Mouse (Mus musculus): ENCODE data around the gene Hspb1. TPM values are rescaled to one million over a fixed set of nuclear protein-coding genes. Genes with fewer than 3 reads are reported as not detected.

The Hspb1 gene
- total RNA-seq (2021) = 10 to 100 TPM in 1 of 2 experiments, 1 to 10 TPM in 1; 7.1 to 10.5 TPM
- long read RNA-seq, experiment 1, partial matches to known transcripts = 0 of 2 reads
- long read RNA-seq, experiment 1, other reads (novel, unspliced or antisense) = 0 of 2 reads
- long read RNA-seq, experiment 2, transcript Hspb1-201 (3 exons, 903 nt) = major isoform, 5 of 5 reads
- long read RNA-seq, experiment 2, partial matches to known transcripts = 0 of 5 reads
- long read RNA-seq, experiment 2, other reads (novel, unspliced or antisense) = 0 of 5 reads

DNA sequence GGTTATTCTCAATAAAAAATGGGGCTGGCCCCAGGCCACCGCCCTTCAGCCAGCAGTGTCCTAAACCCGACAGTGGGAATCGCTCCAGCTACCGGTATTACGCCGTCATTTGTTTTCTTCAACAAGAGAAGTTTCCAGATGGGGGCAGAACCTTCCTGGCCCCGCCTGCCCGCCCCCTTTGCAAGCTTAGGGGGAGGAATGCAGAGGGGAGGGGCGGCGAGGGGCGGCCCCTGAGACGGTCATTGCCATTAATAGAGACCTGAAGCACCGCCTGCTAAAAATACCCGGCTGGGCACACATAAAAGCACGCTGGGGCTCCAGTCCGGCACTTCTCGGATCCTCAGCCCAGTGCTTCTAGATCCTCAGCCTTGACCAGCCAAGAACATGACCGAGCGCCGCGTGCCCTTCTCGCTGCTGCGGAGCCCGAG is at the start of gene Hspb1:
TSS of gene Hspb1 (plus strand) at position 245 of the 428 bp plus-strand sequence.
- no peak for DNase-seq (ENCODE audit: low spot score in 2 of 2)

DNA sequence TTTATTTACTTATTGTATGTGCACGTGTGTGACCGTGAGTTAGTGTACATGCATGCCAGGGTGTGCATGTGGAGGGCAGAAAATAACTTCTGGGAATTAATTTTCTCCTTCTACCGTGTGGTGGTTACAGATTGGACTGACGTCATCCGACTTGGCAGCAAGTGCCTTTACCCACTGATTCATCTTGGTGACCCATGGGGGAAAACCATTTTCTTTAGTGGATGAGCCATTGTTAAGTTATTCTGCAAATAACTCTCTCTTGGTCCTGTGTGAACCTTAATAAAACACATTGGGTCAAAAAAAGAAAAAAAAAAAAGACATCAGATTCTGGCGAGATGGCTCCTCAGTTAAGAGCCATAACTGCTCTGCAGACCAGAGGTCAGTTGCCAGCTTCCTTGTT is 46.1 kb upstream of the Hspb1 start:
- DNase-seq (ENCODE audit: low spot score in 2 of 2) = no peak

DNA sequence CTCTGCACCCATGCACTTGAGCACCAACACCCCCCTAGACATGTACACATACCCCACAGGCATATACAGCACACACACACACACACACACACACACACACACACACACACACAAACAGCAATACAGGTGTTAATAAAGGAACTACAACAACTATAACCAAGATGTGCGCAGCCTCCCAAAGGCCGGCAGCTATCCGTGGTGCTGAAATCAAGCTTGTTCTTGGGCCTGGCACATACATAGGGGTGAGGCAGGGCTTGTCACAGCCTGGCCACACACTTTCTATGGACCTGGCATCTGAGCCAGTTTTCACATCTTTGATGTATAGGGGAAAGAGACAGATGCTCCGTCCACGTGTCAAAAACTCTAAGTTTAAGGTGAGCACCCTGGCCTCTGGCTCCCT is 44.3 kb upstream of the Hspb1 start:
- DNase-seq (ENCODE audit: low spot score in 2 of 2) = no peak

DNA sequence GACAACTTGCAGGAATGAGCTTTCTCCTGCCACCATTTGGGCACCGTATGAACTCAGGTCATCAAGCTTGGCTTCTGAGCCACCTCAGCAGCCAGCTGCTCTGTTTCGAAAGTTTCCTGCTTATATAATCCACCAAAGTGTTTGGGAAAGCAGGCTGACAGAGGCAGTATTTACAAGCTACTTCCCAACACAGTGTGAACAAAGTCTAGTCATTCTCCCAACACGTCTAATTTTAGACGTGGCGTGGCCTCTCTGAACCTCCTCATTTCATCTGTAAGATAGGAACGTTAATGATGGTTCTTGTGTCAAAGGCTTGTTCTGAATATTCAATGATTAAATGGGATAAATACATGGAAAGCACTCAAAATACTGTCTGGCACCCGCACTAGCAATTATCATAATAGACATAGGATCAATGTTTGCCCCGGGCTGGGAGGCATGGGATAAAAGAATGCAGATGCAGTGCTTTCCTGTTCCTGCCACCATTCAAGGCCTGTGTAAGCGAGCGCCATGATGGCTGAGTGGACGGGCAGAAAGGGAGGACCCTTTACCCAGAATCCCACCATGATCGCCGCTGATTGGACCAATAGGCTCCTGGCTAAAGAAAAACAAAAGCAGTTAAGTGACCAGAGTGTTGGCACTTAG is 41.9 kb upstream of the Hspb1 start:
- DNase-seq (ENCODE audit: low spot score in 2 of 2) = no peak

DNA sequence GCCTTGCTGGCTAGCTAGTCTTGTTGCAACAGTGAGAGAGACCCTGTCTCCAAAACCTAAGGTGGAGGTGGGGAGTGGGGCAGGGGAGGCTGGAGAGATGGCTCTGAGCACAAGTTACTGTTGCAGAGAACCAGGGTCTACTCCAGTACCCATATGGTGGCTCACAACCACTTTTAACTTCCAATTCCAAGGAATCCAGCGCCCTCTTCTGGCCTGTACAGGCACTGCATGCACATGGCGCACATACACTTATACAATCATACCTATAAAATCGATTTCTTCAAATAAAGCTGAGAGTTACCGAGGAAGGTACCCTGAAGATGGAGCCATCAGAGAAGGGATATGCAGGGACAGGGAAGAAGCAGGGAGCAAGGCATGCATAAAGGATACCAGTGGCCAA is 40.3 kb upstream of the Hspb1 start:
- DNase-seq (ENCODE audit: low spot score in 2 of 2) = no peak

DNA sequence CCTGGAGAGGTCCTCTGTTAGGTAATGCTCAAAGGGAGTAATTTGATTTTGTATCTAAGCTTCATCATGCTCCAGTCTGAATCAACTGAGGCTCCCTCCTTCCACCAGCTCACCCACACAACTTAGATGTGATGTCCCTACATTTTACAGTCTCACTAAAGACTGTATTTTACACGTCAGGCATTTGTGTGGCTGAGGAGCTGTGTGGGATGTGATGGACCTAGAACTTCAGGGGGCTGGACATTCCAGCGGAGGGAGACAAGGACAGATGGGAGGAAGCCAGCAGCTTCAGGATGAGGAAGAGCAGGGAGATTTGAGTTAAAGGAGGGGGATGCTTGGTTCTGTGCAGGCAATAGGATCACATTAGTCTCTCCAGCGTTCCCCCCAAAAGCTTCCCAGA is 39.8 kb upstream of the Hspb1 start:
- no peak for DNase-seq (ENCODE audit: low spot score in 2 of 2)

DNA sequence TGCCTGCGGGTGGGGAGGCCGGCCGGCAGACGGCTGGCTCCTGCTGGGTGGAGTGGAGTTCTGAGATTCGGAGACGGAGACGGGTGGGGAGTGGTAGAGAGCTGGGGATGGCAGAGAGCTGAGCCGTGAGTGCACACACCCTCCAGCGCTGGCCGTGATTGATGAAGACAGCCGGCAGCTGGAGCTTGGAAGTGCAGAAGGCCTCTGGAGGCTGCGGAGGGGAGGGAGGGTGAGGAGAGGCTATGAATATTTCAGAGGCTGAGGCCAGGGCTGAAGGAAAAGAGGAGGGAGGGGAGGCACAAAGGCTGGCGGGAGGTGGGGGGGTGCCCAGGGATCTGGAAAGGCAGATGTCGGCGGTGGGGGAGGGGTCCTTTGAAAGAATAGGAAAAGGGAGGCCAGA is 36.7 kb upstream of the Hspb1 start:
- no peak for DNase-seq (ENCODE audit: low spot score in 2 of 2)

DNA sequence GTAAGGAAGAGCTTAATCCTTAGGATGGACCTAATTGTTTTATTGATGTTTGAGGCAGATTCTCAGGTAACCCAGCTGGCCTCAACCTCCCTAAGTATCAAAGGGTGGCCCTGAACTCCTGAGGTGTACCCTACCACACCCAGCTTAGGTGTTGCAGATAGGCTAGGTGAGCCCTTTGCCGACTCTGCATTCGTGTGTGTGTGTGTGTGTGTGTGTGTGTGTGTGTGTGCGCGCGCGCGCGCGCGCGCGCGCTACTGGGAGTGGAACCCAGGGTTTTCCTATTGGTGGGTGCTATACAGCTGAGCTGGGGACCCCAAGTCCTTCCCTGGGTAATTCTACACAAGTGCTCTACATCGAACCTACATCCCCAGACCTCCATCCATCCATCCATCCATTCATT is 36.2 kb upstream of the Hspb1 start:
- no peak for DNase-seq (ENCODE audit: low spot score in 2 of 2)

DNA sequence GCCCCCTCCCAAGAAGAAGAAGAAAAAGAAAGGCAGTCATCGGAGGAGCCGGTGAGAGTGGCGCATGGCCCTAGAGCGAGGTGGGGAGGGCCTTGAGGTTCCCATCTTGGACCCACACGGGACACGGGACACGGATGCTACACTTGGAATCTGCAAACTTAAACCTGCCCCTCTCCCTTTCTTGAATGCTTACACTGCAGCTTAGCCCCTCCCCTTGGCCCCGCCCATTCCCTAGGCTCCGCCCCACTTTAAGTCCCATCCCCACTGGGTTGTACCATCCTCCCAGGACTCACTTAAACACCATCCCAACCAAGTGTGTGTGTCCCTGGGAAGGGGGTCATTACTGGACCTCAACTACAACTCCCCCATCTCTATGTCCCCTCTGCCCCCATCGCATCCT is 35.3 kb upstream of the Hspb1 start:
- no peak for DNase-seq (ENCODE audit: low spot score in 2 of 2)

DNA sequence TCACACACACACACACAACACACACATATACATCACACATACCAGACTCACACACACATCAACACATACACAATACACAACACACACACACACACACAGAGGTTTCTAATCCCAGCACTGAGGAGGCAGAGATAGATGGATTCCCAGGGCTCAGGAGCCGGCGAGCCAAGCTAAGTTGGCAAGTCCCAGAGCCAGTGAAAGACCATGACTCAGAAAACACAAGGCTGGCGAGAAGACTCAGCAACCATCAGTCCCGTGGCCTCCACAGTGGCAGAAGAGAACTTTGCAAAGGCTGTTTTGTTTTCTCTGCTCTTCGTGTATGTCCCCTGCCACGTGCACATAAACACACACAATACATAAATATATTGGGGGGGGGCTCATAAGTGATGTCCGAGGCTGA is 34.0 kb upstream of the Hspb1 start:
- DNase-seq (ENCODE audit: low spot score in 2 of 2) = no peak

DNA sequence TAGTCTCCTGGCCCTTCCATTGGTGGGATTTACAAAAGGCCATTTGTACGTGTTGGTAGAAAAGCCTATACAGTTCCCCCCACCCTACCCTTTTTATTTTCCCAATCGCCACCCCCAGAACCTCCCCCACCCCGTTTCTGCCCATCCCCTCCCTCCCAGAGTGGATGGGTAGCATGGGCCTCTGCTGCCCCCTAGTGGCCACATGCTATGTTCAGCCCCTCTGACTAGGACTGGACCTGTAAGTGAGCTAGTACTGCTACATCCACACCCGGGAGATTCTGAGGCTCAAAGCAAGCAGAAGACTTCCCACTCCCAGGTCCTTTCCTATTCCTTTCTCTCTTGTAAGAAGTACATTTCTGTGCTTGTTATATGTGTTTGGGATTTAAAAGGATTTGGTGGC is 32.6 kb upstream of the Hspb1 start:
- peak; percentile 76 for DNase-seq (ENCODE audit: low spot score in 2 of 2)

DNA sequence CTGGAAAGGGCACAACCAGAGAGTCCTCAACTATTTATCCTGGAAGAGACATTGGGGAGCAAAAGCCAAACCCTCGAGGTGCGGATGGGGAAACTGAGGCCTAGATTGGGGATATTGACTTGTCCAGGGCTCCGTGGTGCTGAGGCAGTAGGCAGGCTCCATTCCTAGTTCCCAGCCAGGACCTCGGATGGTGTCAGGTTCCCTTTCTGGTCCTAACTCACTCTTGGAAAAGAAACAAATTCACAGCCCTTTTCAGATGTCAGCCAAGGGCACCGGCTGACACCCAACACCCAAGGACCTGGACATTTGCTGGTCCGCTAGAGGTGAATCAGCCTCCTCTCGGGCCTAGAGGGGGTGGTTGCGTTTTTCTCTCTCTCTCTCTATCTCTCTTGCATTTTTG is 21.1 kb upstream of the Hspb1 start:
- no peak for DNase-seq (ENCODE audit: low spot score in 2 of 2)

DNA sequence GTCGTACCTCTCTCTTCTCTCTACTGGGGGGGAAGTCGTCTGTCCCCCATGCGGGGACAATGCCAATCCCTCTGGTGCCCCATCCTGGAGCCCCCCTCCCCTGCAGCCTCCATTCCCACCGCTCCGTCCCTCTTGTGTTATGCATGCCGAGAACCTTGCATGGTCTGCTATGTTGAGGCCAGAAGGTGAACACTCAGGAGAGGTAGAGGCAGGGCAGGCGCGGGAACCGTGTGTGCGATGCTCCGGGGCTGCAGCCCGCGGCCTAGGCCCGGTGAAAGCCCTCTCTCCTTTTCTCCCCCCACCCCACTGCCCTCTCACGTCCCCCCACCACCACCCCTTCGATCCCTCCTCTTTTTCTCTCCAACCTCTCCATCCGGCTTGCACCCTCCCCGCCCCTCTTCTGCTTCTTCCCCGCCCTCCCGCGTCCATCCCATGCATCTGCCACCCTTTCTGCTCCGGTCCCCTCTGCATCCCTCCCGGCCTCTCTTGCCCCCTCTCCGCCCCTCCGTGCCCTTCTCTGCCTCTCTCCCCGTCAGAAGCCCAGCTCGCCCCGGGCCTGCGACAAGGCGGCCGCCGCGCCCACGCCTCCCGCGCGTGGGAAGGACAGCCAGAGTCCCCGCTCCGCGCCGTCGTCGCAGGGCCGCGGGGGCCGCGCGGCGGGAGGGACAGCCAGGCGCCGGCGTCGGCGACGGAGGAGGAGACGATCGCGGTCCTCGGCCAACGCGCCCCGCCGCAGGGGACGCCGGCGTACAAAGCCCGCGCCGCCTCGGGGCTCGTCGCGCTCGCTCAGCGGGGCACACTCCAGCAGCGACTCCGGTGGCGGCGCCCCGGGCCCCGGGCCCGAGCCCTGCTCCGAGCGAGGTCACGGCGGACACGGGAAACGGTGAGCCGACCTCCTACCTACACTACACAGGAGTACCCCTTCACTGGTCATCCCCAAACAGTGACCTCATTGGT is 19.8 kb upstream of the Hspb1 start:
- DNase-seq (ENCODE audit: low spot score in 2 of 2) = no peak

DNA sequence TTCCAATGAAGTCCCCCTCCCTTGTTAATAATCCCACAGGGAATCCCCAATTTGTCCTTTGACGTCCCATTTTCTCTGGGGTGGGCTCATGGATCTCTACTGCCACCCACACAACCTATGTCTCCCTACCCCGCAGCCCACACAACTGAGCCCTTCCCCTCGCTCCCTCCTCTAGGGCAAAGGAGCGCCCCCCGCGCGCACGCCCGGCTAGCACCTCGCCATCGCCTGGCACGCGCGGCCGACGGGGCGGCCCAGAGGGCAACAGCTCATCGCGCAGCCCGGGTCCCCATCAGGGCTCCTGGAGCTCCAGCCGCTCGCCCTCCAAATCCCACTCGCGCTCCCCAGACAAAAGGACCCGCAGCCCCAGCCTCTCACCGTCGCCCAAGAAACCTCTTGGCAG is 19.1 kb upstream of the Hspb1 start:
- no peak for DNase-seq (ENCODE audit: low spot score in 2 of 2)

DNA sequence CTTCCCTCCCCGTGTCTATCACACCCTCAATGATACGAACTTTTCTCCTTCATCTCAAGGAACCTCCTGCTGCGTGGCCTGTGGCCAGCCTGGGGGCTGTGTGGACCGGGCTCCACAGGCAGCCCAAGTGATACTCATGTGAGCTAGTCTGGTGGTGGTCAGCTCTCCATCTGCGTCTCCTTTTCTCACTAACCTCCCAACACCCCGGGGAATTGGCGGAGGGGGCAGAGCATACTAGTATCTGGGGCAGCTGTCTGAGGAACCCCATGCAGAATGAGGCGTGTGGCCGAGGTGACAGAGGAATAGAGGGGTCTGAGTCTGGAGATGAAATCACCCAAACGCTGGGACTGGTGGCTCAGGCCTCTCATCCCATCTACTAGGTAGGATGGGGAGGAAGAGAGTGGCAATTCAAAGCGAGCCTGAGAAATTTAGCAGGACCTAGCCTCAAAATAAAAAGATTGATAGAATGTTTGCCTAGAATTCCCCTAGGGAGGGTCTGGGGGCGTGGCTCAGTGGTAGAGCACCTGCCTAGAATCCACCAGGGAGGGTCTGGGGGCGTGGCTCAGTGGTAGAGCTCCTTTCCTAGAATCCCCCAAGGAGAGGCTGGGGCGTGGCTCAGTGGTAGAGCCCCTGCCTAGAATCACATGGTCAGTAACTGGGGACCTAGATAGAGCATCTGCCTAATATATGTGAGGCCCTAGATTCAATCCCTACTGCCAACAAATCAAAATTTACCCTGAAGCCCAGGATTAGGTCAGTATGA is 17.9 kb upstream of the Hspb1 start:
- no peak for DNase-seq (ENCODE audit: low spot score in 2 of 2)

DNA sequence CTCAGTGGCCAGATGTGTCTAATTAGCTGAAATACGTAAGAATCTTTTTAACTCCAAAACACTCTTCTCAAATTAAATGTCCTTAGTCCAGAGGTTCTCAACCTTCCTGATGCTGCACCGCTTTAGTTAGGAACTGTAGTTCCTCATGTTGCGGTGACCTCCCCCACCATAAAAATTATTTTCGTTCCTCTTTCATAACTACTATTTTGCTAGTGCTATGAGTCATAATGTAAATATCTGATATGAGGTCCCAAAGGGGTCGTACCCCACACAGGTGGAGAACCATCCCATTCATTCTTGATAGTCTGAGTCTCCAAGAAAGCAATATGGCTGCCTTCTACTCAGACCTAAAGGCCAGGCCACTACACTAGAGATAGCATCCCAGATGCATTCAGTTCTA is 17.2 kb upstream of the Hspb1 start:
- no peak for DNase-seq (ENCODE audit: low spot score in 2 of 2)

DNA sequence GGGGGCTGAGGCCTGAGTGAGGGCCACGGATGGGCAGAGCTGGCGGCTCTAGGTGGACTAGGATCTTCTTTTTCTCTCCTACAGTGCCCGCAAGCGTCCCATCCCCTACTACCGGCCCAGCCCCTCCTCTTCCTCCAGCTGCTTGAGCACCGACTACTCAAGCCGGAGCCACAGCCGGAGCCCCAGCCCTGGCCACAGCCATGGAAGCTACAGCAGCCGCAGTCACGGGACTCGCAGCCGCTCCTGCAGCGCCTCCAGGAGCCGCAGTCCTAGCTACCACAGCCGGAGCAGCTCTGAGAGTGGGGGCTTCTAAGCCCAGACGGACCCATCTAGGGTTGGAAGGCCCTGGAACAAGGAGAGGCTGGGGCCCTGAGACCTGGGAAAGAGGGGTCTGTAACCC is 14.7 kb upstream of the Hspb1 start:
- no peak for DNase-seq (ENCODE audit: low spot score in 2 of 2)

DNA sequence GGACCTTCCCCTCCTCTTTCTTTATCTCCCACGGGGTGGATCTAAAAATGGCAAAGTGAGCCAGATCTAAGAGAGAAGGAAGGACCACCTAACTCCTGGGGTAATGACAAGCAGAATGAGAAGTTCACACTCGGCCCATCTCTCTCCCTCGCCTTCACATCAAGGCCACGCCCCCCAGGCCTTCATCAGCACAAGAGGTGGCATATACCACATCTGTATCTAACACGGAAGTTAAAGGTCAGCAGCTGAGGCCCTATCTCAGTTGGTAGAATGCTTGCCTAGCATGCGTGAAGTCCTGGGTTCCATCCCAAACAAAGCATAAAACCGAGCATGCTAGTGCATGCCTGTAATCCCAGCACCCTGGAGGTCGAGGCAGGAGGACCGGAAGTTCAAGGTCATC is 14.0 kb upstream of the Hspb1 start:
- DNase-seq (ENCODE audit: low spot score in 2 of 2) = no peak

DNA sequence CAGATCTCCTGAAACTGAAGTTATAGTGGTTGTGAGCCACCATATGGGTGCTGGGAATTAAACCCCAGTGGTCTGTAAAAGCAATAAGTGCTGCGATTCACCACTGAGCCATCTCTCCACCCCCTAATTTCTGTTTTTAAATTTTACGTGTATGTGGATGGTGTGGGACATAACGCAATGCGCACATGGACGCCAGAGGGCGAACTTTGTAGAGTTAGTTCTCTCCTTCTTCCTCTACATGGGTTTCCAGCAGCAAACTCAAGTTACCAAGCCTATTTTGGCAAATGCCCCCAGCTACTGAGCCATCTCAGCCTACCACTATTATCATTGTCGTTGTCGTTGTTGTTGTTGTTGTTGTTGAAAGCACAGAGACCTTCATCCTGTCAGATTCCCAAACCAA is 10.5 kb upstream of the Hspb1 start:
- DNase-seq (ENCODE audit: low spot score in 2 of 2) = peak; percentile 49 to 54

DNA sequence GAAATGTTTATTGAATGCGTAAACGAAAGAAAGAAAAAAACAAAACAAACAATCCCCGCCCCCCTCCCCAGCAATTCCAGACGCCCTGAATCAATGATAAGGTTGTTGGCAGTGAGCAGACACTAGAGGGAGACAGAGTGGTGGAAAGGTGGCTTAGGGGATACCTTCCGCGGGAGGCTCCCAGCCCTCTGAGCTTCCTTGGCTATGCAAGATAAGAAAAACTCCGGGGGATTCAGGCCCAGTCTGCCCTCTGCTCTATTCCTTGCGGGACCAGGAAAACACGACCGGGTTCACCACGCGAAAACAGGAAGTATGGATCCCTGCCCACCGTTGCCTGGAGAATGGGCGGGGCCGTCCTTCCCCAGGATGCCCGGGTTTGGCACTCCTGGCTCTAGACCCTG is 9.9 kb upstream of the Hspb1 start:
- DNase-seq (ENCODE audit: low spot score in 2 of 2) = peak in 1 of 2 experiments; percentile 47

DNA sequence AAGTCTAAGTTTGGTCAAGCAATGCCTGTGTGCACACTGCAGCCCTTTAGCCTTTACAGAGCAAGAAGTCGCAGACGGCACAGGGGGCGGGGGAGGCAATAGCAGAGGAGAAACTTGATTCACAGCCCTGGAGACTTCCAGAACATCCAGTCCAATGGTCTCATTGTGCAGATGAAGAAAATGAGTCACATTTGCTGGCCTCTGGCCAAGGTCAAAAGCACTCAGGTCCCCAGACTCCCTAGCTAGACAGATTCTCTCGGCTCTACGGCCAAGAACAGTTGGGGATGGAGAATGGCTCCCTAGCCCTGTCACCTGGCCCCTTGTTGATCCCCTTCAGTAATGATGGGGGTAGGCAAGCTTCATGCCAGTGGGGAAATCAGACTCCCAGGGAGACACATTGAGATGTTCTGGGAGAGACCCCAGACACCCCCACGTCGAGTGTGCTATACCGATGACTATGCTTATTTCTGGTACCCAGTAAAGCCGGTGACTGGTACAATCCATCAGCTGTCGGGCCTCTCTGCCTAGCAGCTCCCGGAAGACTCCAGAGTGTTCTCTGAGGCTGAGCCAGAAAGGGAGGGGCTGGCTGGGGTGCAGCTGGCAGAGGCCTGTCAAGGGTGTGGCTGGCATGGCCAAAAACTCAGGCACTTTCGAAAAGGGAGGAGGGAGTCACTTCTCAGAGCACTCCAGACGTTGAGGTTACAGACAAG is 8.1 kb upstream of the Hspb1 start:
- DNase-seq (ENCODE audit: low spot score in 2 of 2) = peak; percentile 61 to 68
